Mouse (Mus musculus): Measurements from ENCODE around the gene CT030661.1.

DNA sequence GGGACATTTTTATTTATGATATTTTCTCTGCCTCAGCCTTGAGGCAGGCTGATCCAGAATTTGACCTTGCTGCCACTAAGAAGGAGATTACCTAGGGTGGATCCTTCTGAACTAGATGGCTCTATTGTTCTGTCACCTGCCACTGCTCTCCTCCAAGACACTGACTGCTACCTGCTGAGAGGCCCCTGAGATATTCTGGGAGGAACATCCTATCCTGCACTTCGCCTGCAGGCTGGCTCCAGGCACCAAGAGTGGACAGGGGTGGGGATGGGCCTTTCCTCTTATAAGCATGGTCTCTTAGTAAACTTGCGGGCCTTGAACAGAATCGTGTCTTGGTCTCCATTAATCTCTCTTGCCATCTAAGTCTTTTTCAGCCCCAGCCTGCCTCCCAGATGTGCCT is 49.3 kb upstream of the CT030661.1 start:
- TF ChIP-seq POLR2A (IDR thresholded peaks at IDR 0.05; ENCODE audit: control insufficient read depth, low read depth, low read length) (no peak), CTCF (IDR thresholded peaks at IDR 0.05; ENCODE audit: control insufficient read depth, insufficient read depth, insufficient replicate concordance, low read depth, low read length) (no peak)

Data from testis, adult 2 months (tissue).